Mouse (Mus musculus) brown adipose tissue, adult 24 weeks (tissue): ENCODE results near the gene Scn2b. TPM values are rescaled to one million over a fixed set of nuclear protein-coding genes. Genes with fewer than 3 reads are reported as not detected.

Experiments used
- H3K27ac ChIP-seq: fragments of 200-500 bp; replicated peaks from 2 replicates; pipeline ENCODE4 v1.5.1; 2012; ENCODE audit warnings: low read depth, mild to moderate bottlenecking, low read length
- H3K4me1 ChIP-seq: fragments of 200-500 bp; 2 replicates; pipeline ENCODE4 v1.6.1; 2012; ENCODE audit warnings: low read length, mixed read lengths; ENCODE audit not compliant: control insufficient read depth, insufficient read depth, insufficient read length
- H3K4me3 ChIP-seq: fragments of 200-500 bp; 2 replicates; pipeline ENCODE4 v1.5.1; 2012; ENCODE audit warnings: low read depth, mild to moderate bottlenecking, low read length, moderate library complexity; ENCODE audit not compliant: insufficient read depth
- polyA plus RNA-seq: library from polyadenylated mRNA; stranded (reverse); fragments of >200 nt; gene quantifications from 2 replicates; pipeline ENCODE4 v1.2.4, GENCODE M21; 2012; ENCODE audit not compliant: missing spikeins, insufficient read depth, insufficient read length

The Scn2b gene
- polyA plus RNA-seq, 1 experiment: not detected

DNA sequence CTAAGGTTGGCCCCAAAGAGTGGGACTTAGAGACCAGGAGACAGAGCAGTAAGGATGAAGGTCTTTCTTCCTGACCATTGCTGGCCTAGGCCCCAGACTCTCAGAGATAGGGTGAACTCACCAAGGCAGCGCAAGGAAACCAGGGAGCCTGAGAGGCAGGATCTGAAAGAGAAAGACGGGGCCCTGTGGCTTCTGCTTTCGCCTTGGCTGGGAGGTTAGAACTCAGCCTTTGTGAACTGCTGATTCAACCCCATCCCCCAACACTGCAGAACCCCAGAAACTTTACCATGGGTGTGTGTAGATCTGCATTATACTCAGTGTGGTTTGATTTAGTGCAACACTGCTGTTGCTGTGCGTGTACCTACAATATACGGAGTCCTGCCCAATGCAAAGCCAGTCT is 61.7 kb downstream of the Scn2b start:
- H3K4me1 ChIP-seq: peaks cover 4% of the 10 kb centered on the region; the same call in 1 of the 2 replicates
- no peak overlapping the region for H3K27ac ChIP-seq
- H3K4me3 ChIP-seq: no peak overlapping the region

Other genes starting within 250 kb of the Scn2b start
- 7.0 and 7.3 TPM in 2 replicates for gene Kmt2a, start 236.5 kb upstream of the Scn2b start, polyA plus RNA-seq
- gene Atp5l, start 197.0 kb upstream of the Scn2b start, polyA plus RNA-seq: 2,562 and 2,957 TPM in 2 replicates
- gene Ube4a, start 152.2 kb upstream of the Scn2b start, polyA plus RNA-seq: 36.6 and 40.7 TPM in 2 replicates
- 1.5 TPM in 1 of 2 replicates, not detected in the other for gene Cd3g, start 137.4 kb upstream of the Scn2b start, polyA plus RNA-seq
- gene Cd3d, start 136.0 kb upstream of the Scn2b start, polyA plus RNA-seq: not detected in 2 replicates
- gene Cd3e, start 108.2 kb upstream of the Scn2b start, polyA plus RNA-seq: not detected in 2 replicates
- gene Mpzl2, start 78.0 kb upstream of the Scn2b start, polyA plus RNA-seq: 36.3 and 57.0 TPM in 2 replicates
- 2.8 and 4.4 TPM in 2 replicates for gene Mpzl3, start 62.6 kb upstream of the Scn2b start, polyA plus RNA-seq
- not detected in 2 replicates for gene Jaml, start 38.6 kb upstream of the Scn2b start, polyA plus RNA-seq
- 1.9 and 3.5 TPM in 2 replicates for gene Scn4b, start 20.6 kb downstream of the Scn2b start, polyA plus RNA-seq
- 1.7 and 8.6 TPM in 2 replicates for gene BC049352, start 64.2 kb downstream of the Scn2b start, polyA plus RNA-seq
- not detected in 2 replicates for gene Tmprss4, start 86.3 kb downstream of the Scn2b start, polyA plus RNA-seq
- 1.8 TPM in 2 replicates for gene Il10ra, start 151.4 kb downstream of the Scn2b start, polyA plus RNA-seq
- gene Tmprss13, start 201.3 kb downstream of the Scn2b start, polyA plus RNA-seq: not detected in 2 replicates